Mouse (Mus musculus): ENCODE data around the gene Cope. TPM values are rescaled to one million over a fixed set of nuclear protein-coding genes. Genes with fewer than 3 reads are reported as not detected.

The Cope gene
- total RNA-seq, 2 experiments from 2014 or later = 123 to 125 TPM

DNA sequence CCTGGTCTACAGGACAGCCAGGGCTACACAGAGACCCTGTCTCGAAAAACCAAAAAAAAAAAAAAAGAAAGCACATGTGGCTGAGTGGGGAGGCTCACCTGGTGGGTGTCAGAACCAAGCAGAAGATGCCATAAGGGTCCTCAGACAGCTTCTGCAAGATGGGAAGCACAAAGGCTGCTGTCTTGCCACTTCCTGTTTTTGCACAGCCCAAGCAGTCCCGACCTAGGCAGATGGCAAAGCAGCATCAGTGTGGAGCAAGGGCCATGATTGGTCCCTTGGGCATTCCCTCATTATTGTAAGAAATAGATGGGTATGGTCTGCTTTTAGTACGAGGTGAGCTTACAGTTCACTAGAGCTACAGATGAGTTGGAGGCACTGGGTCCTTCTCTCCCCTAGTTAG is 1.4 kb upstream of the Cope start:
- intact Hi-C loops (cut with DNase I) = no loop called here
- no peak for DNase-seq (ENCODE audit: low spot score in 2 of 2)

DNA sequence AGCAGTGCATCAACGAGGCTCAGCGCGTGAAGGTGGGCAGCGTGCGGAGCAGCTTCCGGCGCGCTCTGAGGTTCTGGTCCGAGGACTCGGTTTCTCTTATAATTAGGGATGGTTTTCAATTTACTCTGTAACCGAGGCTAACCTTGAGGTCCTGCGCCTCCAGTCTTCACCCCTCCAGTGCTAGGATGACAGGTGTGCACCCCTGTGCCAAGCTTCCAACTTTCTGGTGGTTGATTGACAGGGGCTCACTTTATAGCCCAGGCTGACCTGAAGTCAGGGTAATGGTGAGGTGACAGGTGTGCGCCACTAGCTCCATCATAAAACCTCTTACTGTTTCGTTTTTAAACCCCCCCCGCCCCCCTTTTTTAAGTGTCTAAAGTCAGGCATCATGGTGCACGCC is 583 bp downstream of the Cope start:
- intact Hi-C loops (cut with DNase I) = no loop called here
- DNase-seq (ENCODE audit: low spot score in 2 of 2) = no peak

DNA sequence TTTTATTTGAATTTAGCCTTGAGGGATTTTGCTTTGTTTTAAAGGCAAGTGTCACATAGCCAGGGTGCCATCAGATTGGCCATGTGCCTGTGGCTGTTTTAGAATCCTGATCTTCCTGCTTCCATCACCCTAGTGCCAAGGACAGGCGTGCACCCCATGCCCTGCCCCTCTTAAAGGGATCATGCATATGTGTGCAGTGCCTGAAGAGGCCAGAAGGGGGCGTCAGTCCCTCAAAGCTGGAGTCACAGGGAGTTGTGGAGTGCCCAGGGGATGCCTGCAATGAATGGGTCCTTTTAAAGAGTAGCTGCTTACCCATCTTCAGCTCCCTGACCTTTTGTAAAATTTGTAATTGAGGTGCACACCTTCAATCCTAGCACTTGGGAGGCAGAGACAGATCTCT is 7.0 kb downstream of the Cope start:
- intact Hi-C loops (cut with DNase I) = no loop called here

DNA sequence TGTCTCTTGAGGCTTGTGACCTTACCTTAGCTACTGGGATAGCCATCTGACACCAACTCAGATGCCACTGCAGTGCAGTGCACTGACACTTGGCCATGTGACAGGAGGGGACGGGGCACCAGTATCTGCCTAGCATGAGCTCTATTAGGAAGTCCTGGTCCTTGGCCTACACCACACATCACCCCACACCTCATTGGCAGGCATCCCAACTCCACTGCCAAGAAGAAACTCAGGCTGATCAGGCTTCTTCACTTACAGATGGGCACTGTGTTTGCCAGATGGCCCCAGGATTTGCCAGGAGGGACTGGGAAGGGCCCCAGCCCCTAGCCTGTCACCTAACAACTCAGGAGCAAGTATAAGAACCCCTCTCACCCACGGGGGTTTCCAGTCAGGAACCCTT is 11.1 kb downstream of the Cope start:
- DNase-seq (ENCODE audit: low spot score in 2 of 2) = no peak
- intact Hi-C loops (cut with DNase I) = no loop called here

More for the DNA sequence above, 7.0 kb downstream of the Cope start:
- DNase-seq (ENCODE audit: low spot score in 2 of 2) = no peak

DNA sequence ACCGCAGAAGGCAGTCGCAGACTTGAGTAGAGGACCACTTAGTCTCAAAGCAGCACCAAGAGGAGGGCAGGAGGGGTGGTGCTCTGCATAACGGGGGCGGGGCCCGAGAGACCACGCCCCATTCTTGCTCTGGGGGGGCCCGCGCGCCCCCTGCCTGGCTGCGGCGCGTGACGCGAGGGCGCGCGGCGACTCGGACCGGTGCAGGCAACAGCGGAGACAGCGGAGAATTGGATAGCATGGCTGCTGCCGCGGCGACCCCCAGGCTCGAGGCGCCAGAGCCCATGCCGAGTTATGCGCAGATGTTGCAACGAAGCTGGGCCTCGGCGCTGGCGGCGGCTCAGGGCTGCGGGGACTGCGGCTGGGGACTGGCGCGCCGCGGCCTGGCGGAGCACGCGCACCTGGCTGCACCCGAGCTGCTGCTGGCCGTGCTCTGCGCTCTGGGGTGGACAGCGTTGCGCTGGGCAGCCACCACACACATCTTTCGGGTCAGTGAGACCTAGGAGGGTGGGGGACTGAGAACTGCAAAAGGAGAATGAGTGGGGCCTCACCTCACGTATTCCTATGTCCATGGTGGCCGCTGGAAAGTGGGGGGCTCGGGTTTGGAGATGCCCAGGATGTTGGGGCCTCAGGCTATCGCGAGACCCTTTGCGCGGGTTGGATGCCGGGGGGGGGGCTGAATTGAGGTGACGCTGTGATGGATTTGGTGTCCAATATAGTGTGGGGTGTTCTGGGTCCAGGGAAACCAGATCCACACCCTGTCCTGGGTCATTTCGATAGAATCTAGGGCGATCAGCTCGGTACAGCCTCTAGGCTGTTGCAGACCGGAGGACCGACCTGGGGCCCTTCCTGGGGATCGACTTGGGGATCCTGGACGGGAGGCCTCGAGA is 13.5 kb downstream of the Cope start, which contains the start of gene Cers1:
Gene Cers1 (plus strand): TSS at position 152 of the 887 bp plus-strand sequence.
- intact Hi-C loops (cut with DNase I) = no loop called here

DNA sequence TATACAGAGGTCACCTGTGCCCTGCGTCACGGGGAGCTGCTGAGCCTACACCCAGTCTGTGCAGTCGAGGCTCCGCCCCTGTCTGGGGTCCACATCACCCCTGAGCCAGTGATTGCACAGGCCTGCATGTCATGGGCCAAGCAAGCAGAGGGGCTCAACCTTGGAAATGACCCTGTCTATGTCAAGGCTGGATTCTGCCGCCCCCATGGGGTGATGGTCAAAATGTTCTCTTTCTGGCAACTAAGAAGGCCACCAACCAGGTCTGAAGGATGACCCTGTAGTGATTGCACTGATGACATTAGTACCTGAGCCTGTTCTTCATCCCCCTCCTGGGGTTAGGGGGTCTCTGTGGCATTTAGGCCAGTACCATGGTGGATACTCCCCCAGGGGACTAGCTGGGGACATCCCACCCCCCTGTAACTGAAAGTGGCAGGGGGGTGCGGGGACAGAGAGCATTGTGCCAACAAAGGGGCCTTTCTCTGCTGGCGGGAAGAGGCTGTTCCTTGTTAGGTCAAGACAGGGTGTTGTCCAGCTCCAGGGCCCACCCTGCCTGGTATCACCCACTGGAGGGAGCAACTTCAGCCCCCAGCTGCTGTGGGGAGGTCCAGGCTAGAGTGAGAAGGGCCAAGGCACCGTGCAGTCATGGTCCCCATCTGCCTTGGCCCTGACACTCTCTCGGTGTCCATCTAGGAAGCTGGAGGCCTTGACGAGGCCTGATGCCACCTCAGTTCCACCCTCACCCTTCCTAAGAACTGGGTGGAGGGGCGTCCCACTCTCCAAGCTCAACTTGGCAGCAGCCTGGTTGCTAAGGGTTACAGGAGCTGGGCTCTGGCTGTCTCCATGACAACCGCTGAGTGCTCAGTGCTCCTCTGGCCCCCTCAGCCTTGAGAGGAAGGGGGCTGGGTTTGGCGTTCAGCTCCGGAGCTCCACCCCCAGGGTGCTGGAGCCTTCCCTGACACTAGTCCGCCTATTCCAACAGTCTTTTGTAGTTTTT is 14.5 kb downstream of the Cope start:
- intact Hi-C loops (cut with DNase I) = no loop called here
- DNase-seq (ENCODE audit: low spot score in 2 of 2) = peak; percentile 90 to 97

More for the DNA sequence above, 13.5 kb downstream of the Cope start, which contains the start of gene Cers1:
- DNase-seq (ENCODE audit: low spot score in 2 of 2) = peak; percentile 88 to 89

DNA sequence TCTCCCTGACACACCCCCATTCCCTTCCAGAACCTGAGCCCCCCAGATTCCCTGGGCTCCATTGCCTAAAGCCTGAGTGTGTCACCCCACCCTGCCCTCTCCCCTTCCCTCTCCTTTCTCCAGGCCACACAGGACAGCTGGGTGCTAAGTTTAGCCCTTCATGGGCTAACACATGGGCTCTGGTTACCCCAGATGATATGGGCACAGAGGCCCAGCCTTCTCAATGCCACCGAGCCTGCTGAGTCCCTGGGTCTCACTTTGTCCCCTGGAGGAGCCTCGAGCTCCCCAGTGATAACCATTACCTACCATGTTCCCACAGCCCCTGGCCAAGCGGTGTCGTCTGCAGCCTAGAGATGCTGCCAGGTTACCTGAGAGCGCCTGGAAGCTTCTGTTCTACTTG is 15.6 kb downstream of the Cope start:
- intact Hi-C loops (cut with DNase I) = no loop called here
- DNase-seq (ENCODE audit: low spot score in 2 of 2) = no peak

DNA sequence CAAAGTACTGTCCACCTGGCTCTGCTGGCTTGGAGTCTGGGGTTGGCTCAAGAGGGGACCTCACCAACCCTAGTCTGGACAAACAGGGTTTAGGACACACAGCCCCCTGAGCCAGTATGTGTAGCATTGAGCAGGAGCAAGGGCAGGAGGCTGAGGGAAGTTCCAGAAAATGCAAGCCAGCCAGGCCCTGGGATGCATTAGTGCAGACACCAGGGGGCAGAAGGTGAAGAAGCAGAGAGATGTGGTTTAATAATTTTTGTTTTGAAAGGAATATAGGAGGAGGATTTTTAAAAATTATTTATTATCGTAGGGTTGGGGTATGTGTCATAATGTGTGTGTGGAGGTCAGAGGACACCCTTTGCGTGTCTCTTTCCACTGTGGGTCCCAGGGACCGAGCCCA is 21.4 kb downstream of the Cope start:
- intact Hi-C loops (cut with DNase I) = no loop called here
- DNase-seq (ENCODE audit: low spot score in 2 of 2) = no peak

DNA sequence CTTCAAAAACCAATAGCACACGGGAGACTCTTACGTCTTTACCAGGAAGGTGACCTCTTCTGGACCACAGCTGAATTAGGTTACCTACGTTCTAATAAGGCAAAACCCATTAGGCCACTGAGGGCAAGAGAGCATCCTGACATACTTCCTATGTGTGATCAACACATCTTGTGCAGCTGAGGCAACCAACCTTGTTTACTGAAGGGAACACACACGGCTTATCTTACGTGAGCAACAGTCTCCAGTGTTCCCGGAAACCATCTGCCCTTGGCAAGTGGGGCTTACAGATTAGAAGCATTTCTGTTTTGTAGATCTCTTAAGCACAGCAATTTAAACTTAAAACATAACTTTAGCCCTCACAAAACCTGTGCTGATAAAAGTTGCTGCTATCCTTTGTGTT is 25.2 kb downstream of the Cope start:
- DNase-seq (ENCODE audit: low spot score in 2 of 2) = no peak
- intact Hi-C loops (cut with DNase I) = no loop called here

DNA sequence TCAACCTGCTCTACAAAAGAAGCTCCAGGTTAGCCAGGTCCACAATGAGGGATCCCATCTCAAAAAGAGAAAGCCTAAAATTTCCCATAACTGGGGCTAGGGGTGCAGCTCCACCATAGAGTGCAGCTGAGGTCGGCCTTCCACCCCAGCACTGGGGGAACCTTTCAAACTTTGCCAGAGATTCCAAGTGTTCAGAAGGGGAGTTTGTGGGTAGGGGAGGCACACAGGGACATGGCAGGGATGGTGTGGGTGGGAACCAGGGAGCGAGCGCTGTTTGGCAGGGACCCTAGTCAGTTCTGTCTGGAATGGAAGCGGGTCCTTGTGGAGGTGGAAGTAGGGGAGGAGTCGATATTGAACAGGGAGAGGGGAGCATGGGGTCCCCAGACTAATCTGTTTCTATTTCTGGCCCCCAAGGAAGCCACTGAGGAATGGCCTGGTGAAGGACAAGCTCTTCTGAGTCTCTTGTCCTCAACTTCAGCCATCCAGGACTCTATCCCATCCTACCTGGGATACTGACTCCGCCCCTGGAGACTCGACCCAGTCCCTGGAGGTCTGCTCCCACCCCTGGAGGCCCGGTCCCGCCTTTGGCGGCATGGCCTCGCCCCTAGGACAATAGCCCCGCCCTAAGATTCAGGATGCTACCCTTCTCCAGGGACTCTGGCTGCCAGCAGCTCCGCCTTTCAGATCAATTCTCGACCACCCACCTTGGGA is 27.0 kb downstream of the Cope start, which contains the start of gene Gdf1:
Gene Gdf1 (plus strand): TSS at position 694 of the 711 bp plus-strand sequence.
- intact Hi-C loops (cut with DNase I) = no loop called here
- DNase-seq (ENCODE audit: low spot score in 2 of 2) = no peak

DNA sequence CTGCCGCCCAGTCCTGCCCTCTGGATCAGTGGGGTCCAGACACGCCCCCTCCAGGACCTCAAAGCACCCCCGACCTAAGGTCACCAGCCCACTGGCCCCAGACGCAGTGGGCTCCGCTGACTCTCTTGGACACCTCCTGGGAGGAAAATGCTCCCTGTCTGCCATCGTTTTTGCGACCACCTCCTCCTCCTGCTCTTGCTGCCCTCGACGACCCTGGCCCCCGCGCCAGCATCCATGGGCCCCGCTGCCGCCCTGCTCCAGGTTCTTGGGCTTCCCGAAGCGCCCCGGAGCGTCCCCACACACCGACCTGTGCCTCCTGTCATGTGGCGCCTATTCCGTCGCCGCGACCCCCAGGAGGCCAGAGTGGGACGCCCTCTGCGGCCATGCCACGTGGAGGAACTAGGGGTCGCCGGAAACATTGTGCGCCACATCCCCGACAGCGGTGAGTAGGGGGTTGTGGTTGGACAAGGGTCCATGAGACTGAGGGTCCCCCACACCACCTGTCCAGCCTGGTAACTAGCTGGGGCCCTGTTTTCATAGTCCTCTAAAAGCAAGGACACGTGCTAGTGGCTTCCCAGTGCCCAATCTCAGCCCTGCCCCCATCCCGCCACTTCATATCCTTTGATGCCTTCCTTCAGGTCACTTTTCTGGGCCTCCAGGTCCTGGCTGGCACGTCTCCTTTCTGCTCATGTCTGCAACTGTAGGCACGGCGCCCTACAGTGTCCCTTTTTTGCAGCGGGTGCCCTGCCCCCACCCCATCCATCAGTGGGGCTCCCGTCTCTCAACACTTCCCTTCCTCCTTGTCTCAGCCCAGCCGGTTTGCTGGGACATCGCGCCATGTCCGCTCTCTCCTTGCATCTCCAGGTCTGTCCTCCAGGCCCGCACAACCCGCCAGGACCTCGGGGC is 27.8 kb downstream of the Cope start:
- intact Hi-C loops (cut with DNase I) = no loop called here
- DNase-seq (ENCODE audit: low spot score in 2 of 2) = peak in 1 of 2 experiments; percentile 43

DNA sequence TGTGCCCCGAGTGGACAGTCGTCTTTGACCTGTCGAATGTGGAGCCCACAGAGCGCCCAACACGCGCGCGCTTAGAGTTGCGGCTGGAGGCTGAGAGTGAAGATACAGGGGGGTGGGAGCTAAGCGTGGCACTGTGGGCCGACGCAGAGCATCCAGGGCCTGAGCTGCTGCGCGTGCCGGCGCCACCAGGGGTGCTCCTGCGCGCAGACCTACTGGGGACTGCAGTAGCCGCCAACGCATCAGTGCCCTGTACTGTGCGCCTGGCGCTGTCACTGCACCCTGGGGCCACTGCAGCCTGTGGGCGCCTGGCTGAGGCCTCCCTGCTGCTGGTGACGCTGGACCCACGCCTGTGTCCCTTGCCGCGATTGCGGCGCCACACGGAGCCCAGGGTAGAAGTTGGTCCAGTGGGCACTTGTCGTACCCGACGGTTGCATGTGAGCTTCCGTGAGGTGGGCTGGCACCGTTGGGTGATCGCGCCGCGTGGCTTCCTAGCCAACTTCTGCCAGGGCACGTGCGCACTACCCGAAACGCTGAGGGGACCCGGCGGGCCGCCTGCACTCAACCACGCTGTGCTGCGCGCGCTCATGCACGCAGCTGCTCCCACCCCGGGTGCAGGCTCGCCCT is 28.5 kb downstream of the Cope start:
- intact Hi-C loops (cut with DNase I) = no loop called here
- peak; percentile 77 to 81 for DNase-seq (ENCODE audit: low spot score in 2 of 2)

DNA sequence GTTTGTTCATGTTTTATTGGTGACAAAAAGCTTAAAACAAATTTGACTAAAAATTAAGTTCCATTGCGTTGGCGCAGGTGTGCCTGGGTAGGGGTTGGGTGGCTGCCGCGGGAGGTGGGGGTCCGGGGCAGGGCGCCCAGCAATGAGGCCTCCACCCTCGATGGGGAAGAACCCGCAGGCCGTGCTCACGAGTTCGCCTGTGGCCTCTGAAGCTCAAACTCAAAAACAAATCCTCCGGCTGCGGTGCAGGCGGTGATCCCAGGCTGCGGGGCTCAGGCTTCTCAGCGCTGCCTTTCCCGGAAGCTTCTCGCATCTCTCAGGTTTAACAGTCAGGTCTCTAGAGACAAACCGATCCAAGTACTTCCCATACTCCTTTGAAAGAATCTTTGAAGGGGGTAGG is 29.2 kb downstream of the Cope start:
- intact Hi-C loops (cut with DNase I) = no loop called here
- no peak for DNase-seq (ENCODE audit: low spot score in 2 of 2)

DNA sequence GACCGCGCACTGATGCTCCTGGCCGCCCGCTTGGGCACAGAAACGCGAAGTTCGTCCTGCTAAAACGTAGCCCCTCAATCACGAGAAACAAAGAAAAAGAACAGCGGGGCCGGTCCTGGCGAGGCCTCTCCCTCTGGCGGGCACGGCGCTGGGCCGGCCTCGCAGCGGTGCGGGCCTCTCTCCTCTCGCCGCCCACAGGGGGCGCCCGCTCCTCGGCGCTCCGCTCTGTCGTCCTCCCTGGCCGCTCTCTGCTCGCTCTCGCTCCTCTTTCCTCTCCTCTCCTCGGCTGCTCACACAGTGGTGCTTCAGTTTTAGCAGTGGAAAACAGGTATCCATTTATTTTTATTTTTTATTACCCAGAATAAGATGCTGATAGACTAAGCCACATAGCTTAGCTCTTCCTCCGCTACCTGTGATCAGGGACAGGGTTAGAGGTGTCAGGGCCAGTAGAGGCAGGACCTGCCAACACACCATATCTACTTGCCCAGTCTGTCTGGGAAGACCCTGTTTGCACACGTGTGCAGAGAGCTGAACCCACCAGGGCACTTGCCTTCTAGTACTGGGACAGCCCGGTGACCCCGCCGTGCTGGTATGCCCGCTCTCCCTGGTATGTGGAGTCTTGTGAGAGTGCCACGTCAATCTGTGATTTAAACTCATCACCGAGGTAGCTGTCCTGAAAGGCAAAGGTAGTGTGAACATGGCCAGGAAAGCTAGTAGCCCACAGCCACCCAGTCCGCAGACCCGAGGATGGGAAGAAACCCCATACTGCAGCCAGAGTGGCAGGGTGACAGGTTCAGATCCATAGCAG is 30.0 kb downstream of the Cope start:
- intact Hi-C loops (cut with DNase I) = no loop called here
- DNase-seq (ENCODE audit: low spot score in 2 of 2) = peak; percentile 74 to 81

DNA sequence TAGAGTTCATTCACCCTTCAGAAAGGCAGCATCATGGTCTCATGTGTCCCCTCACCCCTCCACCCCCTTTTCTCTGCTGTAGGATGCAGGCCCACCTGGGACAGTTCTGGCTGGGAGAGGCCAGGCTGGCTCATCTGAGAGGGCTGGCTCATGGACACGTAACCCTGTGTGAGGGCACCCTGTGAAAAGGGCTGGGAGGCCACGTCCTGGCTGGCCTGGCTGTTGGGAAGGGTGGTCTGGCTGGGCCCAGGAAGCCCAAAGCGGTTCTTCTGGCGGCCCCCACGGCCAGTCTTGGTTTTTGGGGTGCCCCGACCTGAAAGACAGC is 30.5 kb downstream of the Cope start:
- no peak for DNase-seq (ENCODE audit: low spot score in 2 of 2)
- intact Hi-C loops (cut with DNase I) = no loop called here

DNA sequence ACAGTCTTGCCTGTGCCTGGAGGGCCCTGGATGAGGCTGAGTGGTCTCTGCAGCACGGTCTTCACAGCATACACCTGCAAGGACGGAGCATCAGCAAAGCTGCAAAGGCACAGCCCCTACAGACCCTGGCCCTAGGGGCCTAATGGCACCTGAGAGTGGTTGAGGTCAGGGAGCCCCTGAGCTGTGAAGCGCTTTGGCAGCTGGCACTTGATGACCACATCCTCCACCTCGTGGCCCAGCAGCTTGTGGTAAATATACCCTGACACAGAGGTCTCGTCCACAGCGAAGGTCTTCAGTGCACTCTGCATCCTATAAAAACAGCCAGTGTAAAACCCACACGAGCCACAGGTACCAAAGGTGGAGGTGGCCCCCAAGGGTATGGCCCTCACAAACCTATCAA is 36.6 kb downstream of the Cope start:
- intact Hi-C loops (cut with DNase I) = no loop called here
- DNase-seq (ENCODE audit: low spot score in 2 of 2) = no peak

DNA sequence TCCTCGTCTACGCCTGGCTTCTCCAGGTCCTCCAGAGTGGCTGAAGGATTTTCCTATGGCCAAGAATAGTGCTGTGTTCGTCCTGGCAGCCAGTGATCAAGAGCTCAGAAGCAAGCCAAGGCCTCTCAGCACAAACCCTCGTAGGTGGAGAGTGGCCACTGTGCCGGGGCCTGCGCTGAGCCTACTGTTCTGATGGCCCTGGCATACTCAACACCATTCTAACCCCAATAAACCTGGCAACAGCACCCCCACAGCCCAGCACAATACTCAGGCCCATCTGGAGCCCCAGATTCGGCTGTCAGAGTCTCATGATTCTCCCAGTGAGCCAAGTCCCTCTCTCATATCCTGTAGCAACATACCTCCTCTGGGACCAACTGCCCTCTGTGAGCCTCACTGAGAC is 38.3 kb downstream of the Cope start:
- intact Hi-C loops (cut with DNase I) = no loop called here

DNA sequence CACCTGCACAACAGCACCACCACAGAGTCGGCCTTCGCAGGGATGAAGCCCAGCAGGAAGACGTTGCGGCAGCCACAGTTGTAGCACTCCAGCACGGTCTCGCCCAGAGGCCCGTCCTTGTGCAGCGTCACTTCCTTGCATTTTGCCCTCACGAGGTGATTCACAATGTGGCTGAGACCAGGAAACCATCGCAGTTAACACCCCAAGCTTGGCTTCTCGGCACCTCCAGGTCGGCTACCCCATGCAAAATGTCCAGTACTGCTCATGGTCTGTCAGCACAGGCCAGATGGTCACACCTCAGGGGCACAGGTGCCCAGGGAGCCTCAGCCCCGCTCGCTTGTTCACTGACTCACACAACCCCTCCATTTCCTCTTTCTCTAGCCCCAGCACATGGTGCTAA is 39.7 kb downstream of the Cope start:
- intact Hi-C loops (cut with DNase I) = no loop called here

More for the DNA sequence above, 38.3 kb downstream of the Cope start:
- DNase-seq (ENCODE audit: low spot score in 2 of 2) = no peak

More for the DNA sequence above, 39.7 kb downstream of the Cope start:
- no peak for DNase-seq (ENCODE audit: low spot score in 2 of 2)

All from left cerebral cortex, postnatal 25 days (tissue).